Mouse (Mus musculus) lung, adult 2 months (tissue): ENCODE results near the gene Fanca. TPM values are rescaled to one million over a fixed set of nuclear protein-coding genes. Genes with fewer than 3 reads are reported as not detected.
"Not testable (repeated sequence)": the region's sequence is repeated elsewhere in the genome, so short reads cannot be mapped to it uniquely, and the experiment has no call there.

Source experiments
- DNase-seq: peaks from one replicate; pipeline ENCODE4 v3.0.0; 2022
- H3K4me1 ChIP-seq: fragments of 200-500 bp; 2 replicates; pipeline ENCODE4 v1.6.1; 2011; ENCODE audit warnings: low read length; ENCODE audit not compliant: control insufficient read depth, insufficient read depth
- H3K4me3 ChIP-seq: fragments of 200-500 bp; replicated peaks from 2 replicates; pipeline ENCODE3; 2011; ENCODE audit warnings: low read depth, mild to moderate bottlenecking, control low read depth, low read length; ENCODE audit errors: extremely low read depth
- CTCF ChIP-seq: fragments of 200-500 bp; IDR thresholded peaks from 2 replicates; pipeline ENCODE4 v1.5.1; 2011; ENCODE audit warnings: mild to moderate bottlenecking, low read length, control low read depth; ENCODE audit not compliant: insufficient read depth
- POLR2A ChIP-seq: fragments of 200-500 bp; IDR thresholded peaks from 2 replicates; pipeline ENCODE4 v1.6.1; 2011; ENCODE audit warnings: low read depth, mild to moderate bottlenecking, control low read depth, low read length, borderline replicate concordance; ENCODE audit errors: extremely low read depth
- WGBS: fragments of 180-500 bp; shearing (Covaris S2); methylation state at CpG from one replicate; pipeline ENCODE4 v1.1.7; 2018; 5-methylcytosine and 5-hydroxymethylcytosine counted together
- polyA plus RNA-seq: library from polyadenylated mRNA; depleted of rRNA; stranded (reverse); fragments of >200 nt; gene quantifications from 2 replicates; pipeline ENCODE4 v1.2.3, GENCODE M21; 2012

The Fanca gene
- polyA plus RNA-seq, 1 experiment: 21.8 TPM

- Histone ChIP-seq H3K4me3 (no peak overlapping the region), H3K4me1 (0 out of 2 replicates have a peak, but pooled peaks cover 3% of the 10 kb centered on the region)
- TF ChIP-seq CTCF (no peak), POLR2A (no peak)
- DNase-seq: no peak
- WGBS: 88% methylated on average over 13 of the region's 13 CpGs
Measured at GRCm38 (mm10) chr8:123280302-123281094, 37.9 kb downstream of the Fanca start.

- no peak overlapping the region for H3K4me3 ChIP-seq
- no peak for DNase-seq
- TF ChIP-seq CTCF (no peak), POLR2A (no peak)
- WGBS: 94% methylated on average over 4 of the region's 4 CpGs
- 0 out of 2 replicates have a peak, but pooled peaks cover 3% of the 10 kb centered on the region for H3K4me1 ChIP-seq
Measured at GRCm38 (mm10) chr8:123279828-123280227, 38.5 kb downstream of the Fanca start.

GRCm38 (mm10) chr8:123278445-123278844 is 39.9 kb downstream of the Fanca start:
- no peak overlapping the region for H3K4me3 ChIP-seq

GRCm38 (mm10) chr8:123275096-123275495 is 43.3 kb downstream of the Fanca start:
- no peak for TF ChIP-seq POLR2A
- WGBS: 95% methylated on average over 12 of the region's 12 CpGs
- H3K4me3 ChIP-seq: no peak overlapping the region
- DNase-seq: no peak
- H3K4me1 ChIP-seq: no peaks in the 10 kb centered on the region

More at GRCm38 (mm10) chr8:123278445-123278844, 39.9 kb downstream of the Fanca start:
- no peak for DNase-seq
- TF ChIP-seq POLR2A (no peak), CTCF (no peak)
- no peaks in the 10 kb centered on the region for H3K4me1 ChIP-seq
- 59% methylated on average over 7 of the region's 7 CpGs for WGBS

GRCm38 (mm10) chr8:123274447-123274846 is 43.9 kb downstream of the Fanca start:
- no peak for DNase-seq
- H3K4me3 ChIP-seq: no peak overlapping the region
- no peaks in the 10 kb centered on the region for H3K4me1 ChIP-seq
- 84% methylated on average over 5 of the region's 5 CpGs for WGBS
- TF ChIP-seq POLR2A: no peak
- no peak for TF ChIP-seq CTCF

- TF ChIP-seq CTCF: no peak
- TF ChIP-seq POLR2A: no peak
- Histone ChIP-seq H3K4me3 (no peak overlapping the region), H3K4me1 (no peaks in the 10 kb centered on the region)
- no peak for DNase-seq
- 63% methylated on average over 4 of the region's 4 CpGs for WGBS
Measured at GRCm38 (mm10) chr8:123271901-123272300, 46.5 kb downstream of the Fanca start.

- WGBS: 92% methylated on average over 10 of the region's 10 CpGs
- no peak for TF ChIP-seq CTCF
- no peak for TF ChIP-seq POLR2A
- Histone ChIP-seq H3K4me1 (no peaks in the 10 kb centered on the region), H3K4me3 (no peak overlapping the region)
- DNase-seq: no peak
Measured at GRCm38 (mm10) chr8:123271147-123271546, 47.2 kb downstream of the Fanca start.

- no peak for DNase-seq
- H3K4me3 ChIP-seq: no peak overlapping the region
- TF ChIP-seq CTCF (no peak), POLR2A (no peak)
- 79% methylated on average over 14 of the region's 14 CpGs for WGBS
- no peaks in the 10 kb centered on the region for H3K4me1 ChIP-seq
Measured at GRCm38 (mm10) chr8:123267926-123268656, 50.3 kb downstream of the Fanca start.

- 92% methylated on average over 8 of the region's 8 CpGs for WGBS
- H3K4me3 ChIP-seq, H3K4me1 ChIP-seq, DNase-seq: not testable (repeated sequence)
Measured at GRCm38 (mm10) chr8:123257593-123257992, 60.8 kb downstream of the Fanca start.

GRCm38 (mm10) chr8:123257114-123257513 is 61.3 kb downstream of the Fanca start:
- 84% methylated on average over 3 of the region's 3 CpGs for WGBS
- DNase-seq: no peak

More at GRCm38 (mm10) chr8:123257114-123257513, 61.3 kb downstream of the Fanca start:
- H3K4me1 ChIP-seq: peaks cover 10% of the 10 kb centered on the region
- no peak overlapping the region for H3K4me3 ChIP-seq
- TF ChIP-seq CTCF: no peak
- TF ChIP-seq POLR2A: no peak
